Mouse (Mus musculus) MEL (cell line): ENCODE data around the gene Tbc1d9b.

Source experiments
- POLR2A ChIP-seq, 2 experiments: IDR thresholded peaks; 2 replicates each; pipeline ENCODE4 v1.6.1; 2011 to 2012; ENCODE audit warnings: low read length in 2 of 2, mild to moderate bottlenecking in 2 of 2, control low read depth in 1 of 2, improper control_type of control experiment in 1 of 2, low read depth in 1 of 2, moderate library complexity in 1 of 2; ENCODE audit not compliant: control insufficient read depth in 1 of 2, insufficient read depth in 1 of 2, poor library complexity in 1 of 2
- POLR2AphosphoS5 ChIP-seq: IDR thresholded peaks from 2 replicates; pipeline ENCODE4 v1.6.1; 2012; ENCODE audit warnings: low read depth, borderline replicate concordance, mild to moderate bottlenecking, inconsistent platforms, low read length, moderate library complexity, mixed read lengths

DNA sequence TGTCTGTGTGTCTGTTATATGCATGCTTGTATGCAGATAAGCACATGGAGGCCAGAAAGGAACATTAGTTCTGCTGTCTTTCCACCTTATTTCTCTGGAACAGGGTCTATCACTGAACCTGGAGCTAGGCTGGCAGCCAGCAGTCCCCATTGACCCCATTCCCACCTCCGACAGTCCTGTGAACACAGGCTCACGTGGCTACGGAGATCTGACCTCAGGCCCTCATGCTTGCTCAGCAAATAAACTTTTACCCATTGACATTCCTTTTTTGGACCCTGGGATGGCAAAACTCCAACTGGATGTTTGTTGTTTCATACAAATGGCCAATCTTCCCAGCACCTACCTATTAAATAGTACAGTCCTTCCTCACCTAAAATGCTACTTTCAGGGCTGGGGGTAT is 45.2 kb downstream of the Tbc1d9b start:
- TF ChIP-seq POLR2A (IDR thresholded peaks at IDR 0.05; ENCODE audit: control insufficient read depth in 1 of 2, insufficient read depth in 1 of 2, low read depth in 1 of 2, low read length in 2 of 2, poor library complexity in 1 of 2) (no peak), POLR2AphosphoS5 (no peak)
